Mouse (Mus musculus) B cell, adult 67 days (primary cell): Measurements from ENCODE around the gene Adgrg5. TPM values are rescaled to one million over a fixed set of nuclear protein-coding genes. Genes with fewer than 3 reads are reported as not detected.

ENCODE experiments used
- total RNA-seq, 2 experiments: library from RNA; stranded (reverse); gene quantifications; 4 replicates each; pipeline ENCODE4 v1.2.4; 2023

Gene Adgrg5
- 1 to 10 TPM; 1.2 to 2.3 TPM for total RNA-seq

DNA sequence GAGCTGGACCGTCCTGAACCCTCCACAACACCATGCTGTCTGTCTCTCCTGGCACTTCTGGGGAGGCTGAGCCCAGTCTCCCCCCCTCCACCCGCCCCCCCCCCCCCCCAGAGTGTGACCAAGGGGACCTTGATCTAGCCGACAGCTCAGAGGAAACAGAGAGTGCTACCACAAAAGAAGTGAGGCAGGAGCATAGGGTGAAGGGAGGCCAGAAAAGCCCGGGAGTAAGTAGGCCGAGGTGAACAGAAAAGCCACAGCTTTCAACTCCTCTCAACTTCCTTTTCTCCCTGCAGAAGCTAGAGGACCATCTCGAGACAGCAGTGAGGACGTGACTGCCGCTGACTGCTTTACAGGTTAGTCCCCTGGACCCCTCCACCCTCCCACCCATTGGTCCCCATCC, at the start of gene Adgrg5:
Adgrg5 (plus strand) TSS at position 290 of the 400 bp plus-strand sequence.

DNA sequence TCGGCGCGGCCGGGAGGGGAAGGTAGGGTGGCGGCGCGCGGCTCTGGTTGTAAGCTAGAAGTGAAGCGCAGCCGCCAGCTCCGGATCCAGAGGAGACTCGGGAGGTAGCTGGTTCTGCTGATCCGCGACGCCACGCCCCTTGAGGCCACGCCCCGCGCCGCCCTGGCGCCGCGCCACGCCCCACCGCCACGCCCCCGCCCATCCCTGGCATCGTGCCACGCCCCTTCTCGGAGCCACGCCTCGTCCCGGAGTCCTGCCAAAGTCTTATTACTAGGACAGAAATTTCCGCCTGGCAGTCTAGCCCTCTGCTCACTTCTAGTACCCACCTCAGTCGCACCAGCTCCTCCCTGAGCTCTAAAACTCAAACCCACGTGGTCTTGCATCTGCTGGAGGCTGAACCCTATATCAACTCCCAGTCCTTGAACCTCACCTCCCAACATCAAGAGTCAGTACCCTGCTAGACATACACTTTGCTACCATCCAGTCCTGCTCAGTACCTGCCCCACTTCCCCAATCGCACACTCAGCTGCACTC, 47.2 kb upstream of the Adgrg5 start, which contains the start of gene Dok4:
Dok4 (minus strand) TSS at position 134 of the 534 bp plus-strand sequence.

DNA sequence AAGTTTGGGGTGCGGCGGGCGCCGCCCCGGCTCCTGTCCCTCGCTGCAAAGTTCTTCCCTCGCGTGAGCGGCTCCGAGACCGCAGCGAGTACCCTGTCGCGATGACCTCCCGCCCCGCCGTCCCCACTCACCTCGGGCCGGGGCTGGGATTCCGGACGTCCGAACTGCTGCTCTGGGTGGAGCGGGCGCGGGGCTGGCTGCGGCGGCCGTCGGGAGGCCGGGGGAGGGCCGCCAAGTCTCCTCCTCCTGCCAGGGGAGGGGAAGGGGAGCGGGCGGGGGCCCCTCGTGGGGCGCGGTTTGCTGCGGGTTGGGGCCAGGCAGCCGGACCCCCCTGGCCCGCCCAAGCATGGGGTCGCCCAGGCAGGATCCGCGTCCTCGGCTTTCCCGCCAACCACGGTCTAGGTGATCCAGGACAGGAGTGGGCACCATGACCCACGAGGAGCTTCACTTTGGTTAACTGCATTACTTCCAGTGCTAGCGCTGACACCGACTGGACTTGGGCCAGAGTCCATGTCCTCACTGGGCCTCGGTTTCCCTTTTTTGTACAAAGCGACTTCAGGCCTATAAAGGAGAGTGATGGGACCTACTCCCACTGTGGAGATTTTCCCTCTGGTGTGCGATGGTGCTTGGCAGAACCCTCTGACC, 5.5 kb upstream of the Adgrg5 start, which contains the start of gene Ccdc102a:
Ccdc102a (minus strand) TSS at position 248 of the 645 bp plus-strand sequence.

DNA sequence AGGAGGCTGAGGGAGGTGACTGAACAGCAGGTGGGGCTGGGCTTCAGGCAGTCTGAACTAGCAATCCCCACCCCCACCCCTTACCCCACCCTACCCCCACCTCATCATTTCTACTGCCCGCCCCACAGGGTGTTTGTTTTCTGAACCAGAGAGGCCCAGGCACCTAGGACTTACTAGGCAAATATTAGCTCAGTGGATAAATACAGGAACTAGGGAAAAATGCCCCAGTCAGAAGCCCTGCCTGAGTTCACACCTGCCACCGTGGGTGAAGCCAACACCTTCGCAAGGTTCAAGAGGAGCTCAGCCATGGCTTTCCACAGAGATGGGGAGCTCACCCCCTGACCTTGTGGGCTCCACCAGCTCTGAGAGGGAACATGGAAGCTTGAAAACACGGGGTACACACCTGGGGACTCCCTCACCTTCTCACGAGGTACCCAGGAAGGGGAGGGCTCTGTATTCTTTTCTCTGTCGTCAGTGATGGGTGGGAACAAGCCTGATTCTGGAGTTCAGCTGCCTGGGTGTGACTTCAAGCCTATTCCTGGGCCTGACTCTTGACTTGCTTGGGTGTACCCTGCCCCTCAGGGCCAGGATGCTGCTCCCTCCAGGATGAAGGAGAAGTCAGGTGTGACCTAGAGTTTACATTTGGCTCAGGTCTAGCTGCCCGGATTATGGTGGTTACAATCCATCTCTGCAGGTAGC, 51.1 kb downstream of the Adgrg5 start, which contains the start of gene Adgrg1:
Adgrg1 (plus strand) TSS at position 285 of the 699 bp plus-strand sequence.

Other genes starting within 250 kb of the Adgrg5 start
- not detected for gene Pllp, start 227.4 kb upstream of the Adgrg5 start, total RNA-seq
- gene Ccl22, start 178.1 kb upstream of the Adgrg5 start, total RNA-seq, result not detected
- gene Cx3cl1, start 151.7 kb upstream of the Adgrg5 start, total RNA-seq, result not detected
- gene Ccl17, start 113.2 kb upstream of the Adgrg5 start, total RNA-seq, result not detected
- gene Coq9, start 85.4 kb upstream of the Adgrg5 start, total RNA-seq, result 10 to 100 TPM; 36.0 to 39.0 TPM
- 10 to 100 TPM; 65.6 to 69.9 TPM for gene Ciapin1, start 85.3 kb upstream of the Adgrg5 start, total RNA-seq
- 10 to 100 TPM; 64.8 to 75.8 TPM for gene Polr2c, start 66.2 kb upstream of the Adgrg5 start, total RNA-seq
- 1 to 10 TPM; 3.7 to 3.8 TPM for gene Dok4, start 47.4 kb upstream of the Adgrg5 start, total RNA-seq
- gene Ccdc102a, start 5.6 kb upstream of the Adgrg5 start, total RNA-seq, result under 1 TPM in 1 of 2 experiments, not detected in 1; 0.93 TPM
- gene Adgrg1, start 51.1 kb downstream of the Adgrg5 start, total RNA-seq, result 1 to 10 TPM; 3.1 to 3.7 TPM
- gene Adgrg3, start 94.0 kb downstream of the Adgrg5 start, total RNA-seq, result not detected
- gene Drc7, start 131.4 kb downstream of the Adgrg5 start, total RNA-seq, result not detected
- 10 to 100 TPM; 15.4 to 18.8 TPM for gene Katnb1, start 157.5 kb downstream of the Adgrg5 start, total RNA-seq